Mouse (Mus musculus): Measurements from ENCODE around the gene Map3k13.

- no peak for TF ChIP-seq CTCF (IDR thresholded peaks at IDR 0.05; ENCODE audit: low read depth)
- no peak for TF ChIP-seq EP300 (IDR thresholded peaks at IDR 0.05; ENCODE audit: low read depth)
Measured at GRCm38 (mm10) chr16:21779149-21779548, 15.0 kb upstream of the Map3k13 start.
